Mouse (Mus musculus): ENCODE results near the gene Auts2.

GRCm38 (mm10) chr5:131664657-131665056 lies 878.5 kb downstream of the Auts2 start:
- TF ChIP-seq ZNF384 (IDR thresholded peaks at IDR 0.05; ENCODE audit: low read depth, low read length) (no peak), ZC3H11A (IDR thresholded peaks at IDR 0.05; ENCODE audit: borderline replicate concordance, low read depth, low read length) (no peak), MAFK (IDR thresholded peaks at IDR 0.05; ENCODE audit: insufficient read depth, low read depth, low read length) (no peak), HCFC1 (IDR thresholded peaks at IDR 0.05; ENCODE audit: borderline replicate concordance, insufficient read depth, low read length) (no peak)
